In the genomic region with DNA sequence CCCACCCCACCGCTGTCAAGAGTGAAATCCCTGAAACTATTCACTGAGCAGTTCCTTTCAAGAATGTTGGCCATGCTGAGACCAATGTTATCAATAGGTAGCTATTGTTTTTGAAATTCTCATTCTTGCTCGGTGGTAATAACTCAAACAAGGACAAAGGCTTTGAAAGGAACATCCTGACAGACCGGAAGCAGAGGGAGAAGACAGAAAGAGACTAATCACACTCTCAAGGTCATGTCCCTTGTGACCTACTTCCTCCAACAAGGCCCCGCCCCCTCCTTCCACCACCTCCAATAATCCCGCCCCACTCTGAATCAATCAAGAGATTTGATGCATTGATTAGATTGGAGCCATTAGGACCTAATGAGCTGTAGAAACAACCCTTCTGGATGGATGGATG, we compare ENCODE assay signal across 18 mouse cellular contexts.
"Had no signal": no experiment of that assay in that cellular context is flagged by ENCODE, and none has a peak within 500 bp of the region (broad histone marks: within the 10 kb centered on the region; RNA-seq: fewer than 3 reads in every experiment).

No protein-coding gene starts in this region.

- H3K4me1 ChIP-seq: limb, embryonic 15.5 days; neural tube, embryonic 13.5 days had no signal

- H3K4me3 ChIP-seq: limb, embryonic 12.5 days; limb, embryonic 15.5 days; myocyte; neural tube, embryonic 13.5 days had no signal

- DNase-seq: kidney, adult 11 months; kidney, adult 9 months; kidney, postnatal 14 days; kidney, postnatal 4 days; left cerebral cortex, postnatal 4 days; liver, postnatal 0 days; lung, embryonic 14.5 days; retina, postnatal 1 day; thymus, postnatal 25 days had no signal

- ATAC-seq: liver, postnatal 0 days; lung, postnatal 0 days; midbrain, embryonic 16.5 days had no signal

- H3K9me3 ChIP-seq: limb, embryonic 12.5 days; limb, embryonic 15.5 days; neural tube, embryonic 13.5 days had no signal

- H3K9ac ChIP-seq: limb, embryonic 12.5 days; limb, embryonic 15.5 days; liver, embryonic 14.5 days; liver, postnatal 0 days; lung, embryonic 14.5 days; neural tube, embryonic 13.5 days had no signal

- H3K27me3 ChIP-seq: limb, embryonic 12.5 days; limb, embryonic 15.5 days; neural tube, embryonic 13.5 days had no signal

- H3K4me2 ChIP-seq: limb, embryonic 12.5 days; limb, embryonic 15.5 days; liver, embryonic 11.5 days; lung, embryonic 14.5 days; neural tube, embryonic 13.5 days had no signal

- H3K36me3 ChIP-seq: limb, embryonic 12.5 days; limb, embryonic 15.5 days; neural tube, embryonic 13.5 days had no signal

- H3K27ac ChIP-seq: limb, embryonic 12.5 days; limb, embryonic 15.5 days; liver, embryonic 14.5 days; macrophage; neural tube, embryonic 13.5 days had no signal
